Mouse (Mus musculus): ENCODE results near the gene Tmtc2. TPM values are rescaled to one million over a fixed set of nuclear protein-coding genes. Genes with fewer than 3 reads are reported as not detected.

Tmtc2 gene
- total and polyA plus RNA-seq, 2 experiments from 2014 or later: 7.6 to 19.3 TPM

- H3K9me3 ChIP-seq (ENCODE audit: low read length): no peaks in the 10 kb centered on the region
- H3K9ac ChIP-seq (replicated peaks; ENCODE audit: low read length): no peak overlapping the region
- H3K4me1 ChIP-seq (ENCODE audit: insufficient read depth, low read length): no peaks in the 10 kb centered on the region
- H3K4me2 ChIP-seq (ENCODE audit: low read depth, low read length): no peak overlapping the region
- no peak for TF ChIP-seq CTCF (IDR thresholded peaks at IDR 0.05; ENCODE audit: low read depth)
- no peak for ATAC-seq
- whole genome bisulfite sequencing: 76% methylated on average over 5 of the region's 5 CpGs
- no peaks in the 10 kb centered on the region for H3K27me3 ChIP-seq (ENCODE audit: insufficient read depth, low read length)
- H3K36me3 ChIP-seq (ENCODE audit: insufficient read depth, low read length): no peaks in the 10 kb centered on the region
- H3K4me3 ChIP-seq (ENCODE audit: low read length): no peak overlapping the region
- DNase-seq (ENCODE audit: low spot score): no peak
- no peak overlapping the region for H3K27ac ChIP-seq
Observed at GRCm38 (mm10) chr10:105428080-105428479, 146.2 kb downstream of the Tmtc2 start.

- WGBS: 79% methylated on average over 7 of the region's 7 CpGs
- DNase-seq (ENCODE audit: low spot score) (no peak), ATAC-seq (no peak)
Observed at GRCm38 (mm10) chr10:105427625-105428024, 146.6 kb downstream of the Tmtc2 start.

DNA sequence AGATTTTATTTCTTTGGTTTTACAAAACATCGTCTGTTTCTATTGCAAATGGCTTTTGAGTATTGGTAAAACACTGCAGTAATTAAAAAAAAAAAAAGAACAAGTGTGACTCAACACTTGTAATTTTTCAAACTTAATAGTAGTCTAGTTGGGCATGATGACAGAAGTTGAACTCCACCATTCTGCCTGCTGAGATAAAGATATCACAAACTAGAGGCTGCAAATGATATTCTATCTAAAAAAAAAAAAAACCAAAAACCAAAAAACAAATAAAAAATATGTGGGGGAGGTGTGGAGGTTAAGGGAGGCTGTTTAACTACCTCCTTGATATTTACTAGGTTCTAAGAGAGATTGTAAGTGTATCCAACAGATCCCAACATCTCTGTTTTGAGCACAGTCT lies 149.2 kb downstream of the Tmtc2 start:
- 94% methylated on average over 1 of the region's 1 CpGs for WGBS
- no peaks in the 10 kb centered on the region for H3K27me3 ChIP-seq (ENCODE audit: insufficient read depth, low read length)
- H3K9ac ChIP-seq (replicated peaks; ENCODE audit: low read length): no peak overlapping the region
- DNase-seq (ENCODE audit: low spot score) (no peak), ATAC-seq (no peak)
- H3K4me2 ChIP-seq (ENCODE audit: low read depth, low read length): no peak overlapping the region
- TF ChIP-seq CTCF (IDR thresholded peaks at IDR 0.05; ENCODE audit: low read depth): no peak
- H3K27ac ChIP-seq: no peak overlapping the region
- no peaks in the 10 kb centered on the region for H3K9me3 ChIP-seq (ENCODE audit: low read length)
- no peak overlapping the region for H3K4me3 ChIP-seq (ENCODE audit: low read length)
- H3K4me1 ChIP-seq (ENCODE audit: insufficient read depth, low read length): no peaks in the 10 kb centered on the region
- no peaks in the 10 kb centered on the region for H3K36me3 ChIP-seq (ENCODE audit: insufficient read depth, low read length)

More at GRCm38 (mm10) chr10:105427625-105428024, 146.6 kb downstream of the Tmtc2 start:
- H3K4me1 ChIP-seq (ENCODE audit: insufficient read depth, low read length): no peaks in the 10 kb centered on the region
- no peak overlapping the region for H3K4me2 ChIP-seq (ENCODE audit: low read depth, low read length)
- TF ChIP-seq CTCF (IDR thresholded peaks at IDR 0.05; ENCODE audit: low read depth): no peak
- H3K9me3 ChIP-seq (ENCODE audit: low read length): no peaks in the 10 kb centered on the region
- no peak overlapping the region for H3K4me3 ChIP-seq (ENCODE audit: low read length)
- H3K27ac ChIP-seq: no peak overlapping the region
- H3K27me3 ChIP-seq (ENCODE audit: insufficient read depth, low read length): no peaks in the 10 kb centered on the region
- H3K36me3 ChIP-seq (ENCODE audit: insufficient read depth, low read length): no peaks in the 10 kb centered on the region
- no peak overlapping the region for H3K9ac ChIP-seq (replicated peaks; ENCODE audit: low read length)

DNA sequence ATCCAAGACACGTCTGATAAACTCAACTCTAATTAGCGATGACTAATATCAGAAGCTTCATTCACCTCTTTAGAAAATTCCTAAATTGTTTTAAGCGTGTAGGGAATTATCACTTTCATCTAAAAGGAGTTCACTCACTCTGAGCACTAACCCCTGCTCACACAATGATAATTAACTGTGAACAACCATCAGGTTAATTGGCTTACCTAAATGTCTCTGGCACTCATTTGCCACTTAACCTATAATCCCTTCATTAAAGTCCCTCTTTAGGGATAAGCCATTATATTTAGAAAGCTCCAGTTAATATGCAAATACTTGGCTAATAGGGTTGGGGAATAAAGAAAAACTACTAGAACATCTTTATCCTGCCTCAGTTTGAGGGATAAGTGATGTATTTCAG lies 151.1 kb downstream of the Tmtc2 start:
- ATAC-seq (no peak), DNase-seq (ENCODE audit: low spot score) (no peak)
- TF ChIP-seq CTCF (IDR thresholded peaks at IDR 0.05; ENCODE audit: low read depth): no peak
- Histone ChIP-seq H3K27ac (no peak overlapping the region), H3K4me3 (ENCODE audit: low read length) (no peak overlapping the region), H3K9me3 (ENCODE audit: low read length) (no peaks in the 10 kb centered on the region), H3K4me2 (ENCODE audit: low read depth, low read length) (no peak overlapping the region), H3K4me1 (ENCODE audit: insufficient read depth, low read length) (no peaks in the 10 kb centered on the region), H3K9ac (replicated peaks; ENCODE audit: low read length) (no peak overlapping the region), H3K27me3 (ENCODE audit: insufficient read depth, low read length) (no peaks in the 10 kb centered on the region), H3K36me3 (ENCODE audit: insufficient read depth, low read length) (no peaks in the 10 kb centered on the region)
- WGBS: 72% methylated on average over 3 of the region's 3 CpGs

- ATAC-seq: no peak
- no peaks in the 10 kb centered on the region for H3K27me3 ChIP-seq (ENCODE audit: insufficient read depth, low read length)
- peaks cover 6% of the 10 kb centered on the region for H3K36me3 ChIP-seq (ENCODE audit: insufficient read depth, low read length)
- H3K9me3 ChIP-seq (ENCODE audit: low read length): no peaks in the 10 kb centered on the region
- H3K9ac ChIP-seq (replicated peaks; ENCODE audit: low read length): no peak overlapping the region
- no peak overlapping the region for H3K27ac ChIP-seq
- WGBS: 72% methylated on average over 15 of the region's 15 CpGs
- H3K4me1 ChIP-seq (ENCODE audit: insufficient read depth, low read length): no peaks in the 10 kb centered on the region
- peak; percentile 17 for DNase-seq (ENCODE audit: low spot score)
- H3K4me3 ChIP-seq (ENCODE audit: low read length): no peak overlapping the region
- TF ChIP-seq CTCF (IDR thresholded peaks at IDR 0.05; ENCODE audit: low read depth): no peak
- no peak overlapping the region for H3K4me2 ChIP-seq (ENCODE audit: low read depth, low read length)
Observed at GRCm38 (mm10) chr10:105417845-105418383, 156.3 kb downstream of the Tmtc2 start.

- DNase-seq (ENCODE audit: low spot score): no peak
- no peak overlapping the region for H3K4me2 ChIP-seq (ENCODE audit: low read depth, low read length)
- no peaks in the 10 kb centered on the region for H3K27me3 ChIP-seq (ENCODE audit: insufficient read depth, low read length)
- H3K9ac ChIP-seq (replicated peaks; ENCODE audit: low read length): no peak overlapping the region
- 84% methylated on average over 4 of the region's 4 CpGs for WGBS
- no peaks in the 10 kb centered on the region for H3K4me1 ChIP-seq (ENCODE audit: insufficient read depth, low read length)
- H3K36me3 ChIP-seq (ENCODE audit: insufficient read depth, low read length): peaks cover 6% of the 10 kb centered on the region
- H3K4me3 ChIP-seq (ENCODE audit: low read length): no peak overlapping the region
- H3K27ac ChIP-seq: no peak overlapping the region
- no peak for ATAC-seq
- no peak for TF ChIP-seq CTCF (IDR thresholded peaks at IDR 0.05; ENCODE audit: low read depth)
- H3K9me3 ChIP-seq (ENCODE audit: low read length): no peaks in the 10 kb centered on the region
Observed at GRCm38 (mm10) chr10:105416601-105417000, 157.7 kb downstream of the Tmtc2 start.

DNA sequence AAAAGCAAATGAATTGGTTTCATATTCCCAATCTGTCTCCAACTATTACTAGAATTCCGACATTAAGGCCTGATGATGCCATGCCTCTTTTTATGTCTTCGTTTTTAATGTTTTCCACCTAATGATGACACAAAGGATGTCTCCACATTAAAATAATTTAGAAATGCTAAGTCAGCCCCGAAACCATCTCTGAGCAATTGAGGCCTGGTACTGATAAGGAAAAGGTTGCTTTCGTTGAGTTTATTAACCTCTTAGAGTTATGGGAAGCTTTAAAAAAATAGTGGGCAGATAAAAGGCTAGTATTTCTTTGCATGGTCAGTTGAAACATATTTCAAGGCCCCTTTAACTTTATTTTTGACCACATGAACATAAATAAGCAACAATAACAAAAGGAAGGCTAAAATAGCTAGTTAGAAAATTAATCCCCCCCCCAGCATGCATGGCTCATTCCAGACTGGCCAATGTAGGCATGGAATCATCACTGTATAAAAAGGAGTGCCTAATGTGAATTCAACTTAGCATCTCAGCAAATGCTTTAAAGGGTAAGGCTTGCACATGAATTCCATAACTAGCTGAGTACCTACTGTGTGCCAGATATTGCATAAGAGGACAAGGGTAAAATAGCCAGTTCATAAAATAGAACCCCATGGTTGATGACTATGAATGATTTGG lies 168.3 kb downstream of the Tmtc2 start:
- ATAC-seq: no peak

More for the DNA sequence above, 168.3 kb downstream of the Tmtc2 start:
- no peaks in the 10 kb centered on the region for H3K9me3 ChIP-seq (ENCODE audit: low read length)
- WGBS: 94% methylated on average over 4 of the region's 4 CpGs
- no peak overlapping the region for H3K9ac ChIP-seq (replicated peaks; ENCODE audit: low read length)
- no peaks in the 10 kb centered on the region for H3K36me3 ChIP-seq (ENCODE audit: insufficient read depth, low read length)
- H3K4me2 ChIP-seq (ENCODE audit: low read depth, low read length): no peak overlapping the region
- no peak for TF ChIP-seq CTCF (IDR thresholded peaks at IDR 0.05; ENCODE audit: low read depth)
- no peak overlapping the region for H3K4me3 ChIP-seq (ENCODE audit: low read length)
- H3K27ac ChIP-seq: no peak overlapping the region
- DNase-seq (ENCODE audit: low spot score): no peak
- no peaks in the 10 kb centered on the region for H3K27me3 ChIP-seq (ENCODE audit: insufficient read depth, low read length)
- H3K4me1 ChIP-seq (ENCODE audit: insufficient read depth, low read length): peaks cover 8% of the 10 kb centered on the region; the same call in 1 of the 2 replicates
